10 mouse cellular contexts compared by ENCODE assay signal in the genomic region with DNA sequence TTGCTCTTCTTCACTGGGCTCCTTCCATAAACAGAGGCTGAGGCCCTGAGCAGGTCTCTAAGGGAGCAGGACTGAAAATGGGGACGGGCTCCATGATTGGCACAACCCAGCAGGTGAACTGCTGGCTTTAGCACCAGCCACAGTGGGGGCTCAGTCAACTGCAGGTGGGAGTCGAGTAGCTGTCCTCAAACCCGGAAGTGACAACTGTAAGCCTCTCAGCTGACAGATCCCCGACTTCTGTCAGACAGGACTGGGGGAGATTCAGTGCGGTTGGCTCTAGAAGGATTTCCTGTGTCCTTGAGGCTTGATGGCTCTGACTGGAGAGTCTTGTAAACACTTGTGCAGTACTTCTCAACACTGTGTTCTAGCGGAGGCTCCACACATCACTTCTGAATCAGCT.
DNase-seq lines count a peak whose midpoint lies in the region; ATAC-seq lines count a peak whose summit lies in the region.
"Had no signal": no experiment of that assay in that cellular context is flagged by ENCODE, and none has a peak within 500 bp of the region (broad histone marks: within the 10 kb centered on the region; RNA-seq: fewer than 3 reads in every experiment).

No protein-coding gene starts in this region.

- peak; percentile 63 for ATAC-seq in granulocyte monocyte progenitor cell, adult 5-6 weeks (replicated peaks; ENCODE audit: poor library complexity, severe bottlenecking)
- ATAC-seq in megakaryocyte progenitor cell, adult 5-6 weeks (replicated peaks; ENCODE audit: poor library complexity): peak; percentile 68
- ATAC-seq: forebrain, embryonic 16.5 days; midbrain, embryonic 16.5 days had no signal

- intact Hi-C loops in left cerebral cortex, postnatal 25 days (cut with DNase I): no loop called here

- DNase-seq in ovary, postnatal 36 days (ENCODE audit: low spot score): peak; percentile 9
- no peak for DNase-seq in ovary, postnatal 14 days (ENCODE audit: low spot score)
- peak; percentile 2 for DNase-seq in yolk sac, embryonic 10.5 days (ENCODE audit: low spot score)
- DNase-seq in cerebellum, adult 18-20 months: no peak
- DNase-seq in left cerebral cortex, postnatal 25 days (ENCODE audit: low spot score in 2 of 2): no peak
- DNase-seq: kidney, postnatal 14 days had no signal

Comparison
In these comparisons a context has a peak if more than half of its experiments do, and no peak if none do; other contexts are left out.
1. DNase-seq: peak in ovary, postnatal 36 days (single experiment) and yolk sac, embryonic 10.5 days (single experiment); none in ovary, postnatal 14 days (single experiment), cerebellum, adult 18-20 months (0 of 2) and left cerebral cortex, postnatal 25 days (0 of 2).